Mouse (Mus musculus): ENCODE results near the gene Prkar2b.

Gene Prkar2b

GRCm38 (mm10) chr12:32061090-32061930, at the start of gene Prkar2b:
Gene Prkar2b (minus strand): TSS chr12:32061296.
- peak; percentile 90 to 94 for DNase-seq

GRCm38 (mm10) chr12:32109201-32109600, 48.1 kb upstream of the Prkar2b start:
- no peak for DNase-seq

GRCm38 (mm10) chr12:32104955-32105521, 43.9 kb upstream of the Prkar2b start:
- DNase-seq = no peak

GRCm38 (mm10) chr12:32104451-32104862, 43.4 kb upstream of the Prkar2b start:
- no peak for DNase-seq

GRCm38 (mm10) chr12:32101306-32101705, 40.2 kb upstream of the Prkar2b start:
- DNase-seq = no peak

- no peak for DNase-seq
Observed at GRCm38 (mm10) chr12:32099686-32100206, 38.6 kb upstream of the Prkar2b start.

GRCm38 (mm10) chr12:32098596-32098995, 37.5 kb upstream of the Prkar2b start:
- no peak for DNase-seq

- no peak for DNase-seq
Observed at GRCm38 (mm10) chr12:32097107-32097506, 36.0 kb upstream of the Prkar2b start.

- no peak for DNase-seq
Observed at GRCm38 (mm10) chr12:32095164-32095563, 34.1 kb upstream of the Prkar2b start.

GRCm38 (mm10) chr12:32092452-32092851, 31.4 kb upstream of the Prkar2b start:
- DNase-seq = no peak

- no peak for DNase-seq
Observed at GRCm38 (mm10) chr12:32088566-32088965, 27.5 kb upstream of the Prkar2b start.

GRCm38 (mm10) chr12:32087339-32087738, 26.2 kb upstream of the Prkar2b start:
- DNase-seq = no peak

GRCm38 (mm10) chr12:32086874-32087273, 25.8 kb upstream of the Prkar2b start:
- no peak for DNase-seq

- no peak for DNase-seq
Observed at GRCm38 (mm10) chr12:32085856-32086255, 24.8 kb upstream of the Prkar2b start.

GRCm38 (mm10) chr12:32085189-32085588, 24.1 kb upstream of the Prkar2b start:
- DNase-seq = no peak

GRCm38 (mm10) chr12:32084601-32085000, 23.5 kb upstream of the Prkar2b start:
- no peak for DNase-seq

- no peak for DNase-seq
Observed at GRCm38 (mm10) chr12:32080692-32081091, 19.6 kb upstream of the Prkar2b start.

- no peak for DNase-seq
Observed at GRCm38 (mm10) chr12:32077403-32077802, 16.3 kb upstream of the Prkar2b start.

- no peak for DNase-seq
Observed at GRCm38 (mm10) chr12:32075831-32076715, 15.0 kb upstream of the Prkar2b start.

GRCm38 (mm10) chr12:32074271-32074670, 13.2 kb upstream of the Prkar2b start:
- DNase-seq = no peak

- DNase-seq = no peak
Observed at GRCm38 (mm10) chr12:32066004-32066403, 4.9 kb upstream of the Prkar2b start.

- no peak for DNase-seq
Observed at GRCm38 (mm10) chr12:32060247-32061089, 628 bp downstream of the Prkar2b start.

Measured in kidney, postnatal 4 days (tissue).